Comparison of ENCODE assay signal across 10 mouse cellular contexts in the genomic region with DNA sequence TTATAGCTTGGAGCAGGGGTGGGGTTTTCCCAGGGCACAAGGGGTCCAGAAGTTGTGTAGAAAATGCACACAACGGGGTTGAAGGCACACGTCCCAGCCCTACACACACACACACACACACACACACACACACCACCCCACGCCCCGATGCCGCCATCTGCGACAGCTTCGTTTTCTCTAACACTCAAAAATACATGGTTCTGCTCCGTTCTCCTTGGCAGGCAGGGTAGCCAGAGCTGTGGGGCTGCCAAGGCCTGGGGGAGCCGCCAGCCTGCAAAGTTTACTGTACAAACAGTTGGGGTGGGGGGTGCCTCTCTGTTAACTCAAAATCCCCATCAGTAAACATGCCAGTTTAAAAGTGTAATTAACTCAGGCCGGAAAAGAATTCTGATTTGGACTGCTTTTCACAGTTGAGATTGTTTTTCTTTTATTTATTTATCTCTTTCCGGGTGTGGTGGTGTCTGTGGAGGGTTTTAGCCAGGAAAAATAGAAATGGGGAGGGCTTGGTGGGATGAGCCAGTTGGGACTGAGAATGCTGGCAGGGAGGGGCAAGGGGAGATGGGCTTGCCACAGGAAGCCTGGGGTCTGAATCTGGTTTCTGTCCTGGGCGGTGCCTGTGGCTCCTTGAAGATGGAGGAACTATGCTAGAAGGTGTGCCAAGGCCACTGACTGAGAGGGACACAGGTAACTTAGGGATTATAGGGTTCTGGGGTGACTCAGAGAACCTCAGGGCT.
DNase-seq lines count a peak whose midpoint lies in the region; ATAC-seq lines count a peak whose summit lies in the region.
"Had no signal": no experiment of that assay in that cellular context is flagged by ENCODE, and none has a peak within 500 bp of the region (broad histone marks: within the 10 kb centered on the region; RNA-seq: fewer than 3 reads in every experiment).

No protein-coding gene starts in this region.

- intact Hi-C loops in gastrocnemius, postnatal 36 days (cut with DNase I): no loop called here

- H3K9me3 ChIP-seq in intestine, embryonic 16.5 days (ENCODE audit: control insufficient read depth, low read length): no peaks in the 10 kb centered on the region
- no peaks in the 10 kb centered on the region for H3K9me3 ChIP-seq in midbrain, embryonic 14.5 days (ENCODE audit: control insufficient read depth, low read length)
- H3K9me3 ChIP-seq: limb, embryonic 15.5 days had no signal

- no peaks in the 10 kb centered on the region for H3K27me3 ChIP-seq in intestine, embryonic 16.5 days (replicated peaks; ENCODE audit: control insufficient read depth, insufficient read depth, low read length)
- no peaks in the 10 kb centered on the region for H3K27me3 ChIP-seq in midbrain, embryonic 14.5 days (ENCODE audit: control insufficient read depth, insufficient read depth, low read length)
- H3K27me3 ChIP-seq: limb, embryonic 15.5 days had no signal

- H3K9ac ChIP-seq in intestine, embryonic 16.5 days (ENCODE audit: low read depth, low read length): no peak overlapping the region
- no peak overlapping the region for H3K9ac ChIP-seq in midbrain, embryonic 14.5 days (replicated peaks; ENCODE audit: low read length)
- H3K9ac ChIP-seq: limb, embryonic 15.5 days had no signal

- H3K4me3 ChIP-seq in intestine, embryonic 16.5 days (ENCODE audit: low read length): no peak overlapping the region
- no peak overlapping the region for H3K4me3 ChIP-seq in midbrain, embryonic 14.5 days (replicated peaks; ENCODE audit: low read depth, low read length)
- H3K4me3 ChIP-seq: limb, embryonic 15.5 days had no signal

- no peaks in the 10 kb centered on the region for H3K36me3 ChIP-seq in intestine, embryonic 16.5 days (ENCODE audit: control insufficient read depth, insufficient read depth, low read length)
- peaks cover 14% of the 10 kb centered on the region for H3K36me3 ChIP-seq in midbrain, embryonic 14.5 days (ENCODE audit: control insufficient read depth, insufficient read depth, low read length)

- peak overlapping the region; percentile 32 for H3K27ac ChIP-seq in intestine, embryonic 16.5 days (ENCODE audit: low read length)
- H3K27ac ChIP-seq in midbrain, embryonic 14.5 days (replicated peaks; ENCODE audit: low read depth, low read length): peak overlapping the region; percentile 84; the same call in 1 of the 2 replicates

- peaks cover 34% of the 10 kb centered on the region for H3K4me1 ChIP-seq in intestine, embryonic 16.5 days (ENCODE audit: control insufficient read depth, insufficient read depth, low read length)
- peaks cover 40% of the 10 kb centered on the region for H3K4me1 ChIP-seq in midbrain, embryonic 14.5 days (ENCODE audit: control insufficient read depth, insufficient read depth, low read length)

- 56% methylated on average over 11 of the region's 12 CpGs for WGBS in intestine, embryonic 16.5 days
- 88% methylated on average over 12 of the region's 12 CpGs for WGBS in midbrain, embryonic 14.5 days

- H3K4me2 ChIP-seq in intestine, embryonic 16.5 days (ENCODE audit: low read depth, low read length): no peak overlapping the region
- no peak overlapping the region for H3K4me2 ChIP-seq in midbrain, embryonic 14.5 days (ENCODE audit: low read length)

- no peak for ATAC-seq in intestine, embryonic 16.5 days
- ATAC-seq in midbrain, embryonic 14.5 days (ENCODE audit: low FRiP score, low TSS enrichment): no peak
- ATAC-seq in megakaryocyte progenitor cell, adult 5-6 weeks (replicated peaks; ENCODE audit: poor library complexity): no peak

- DNase-seq in gastrocnemius, postnatal 10 days: peak; percentile 7
- DNase-seq in gastrocnemius, postnatal 36 days: no peak
- peak; percentile 64 for DNase-seq in brain, embryonic 18.5 days (ENCODE audit: low read depth, low spot score)
- no peak for DNase-seq in midbrain, embryonic 14.5 days
- DNase-seq in gastrocnemius, adult 18-20 months (ENCODE audit: low spot score): no peak
- no peak for DNase-seq in retina, postnatal 1 day
- DNase-seq: B cell, adult 2 months had no signal

Comparison
In these comparisons a context has a peak if more than half of its experiments do, and no peak if none do; other contexts are left out.
1. DNase-seq: peak in gastrocnemius, postnatal 10 days (single experiment) and brain, embryonic 18.5 days (single experiment); none in gastrocnemius, postnatal 36 days (0 of 2), midbrain, embryonic 14.5 days (single experiment), gastrocnemius, adult 18-20 months (single experiment) and retina, postnatal 1 day (single experiment).